Mouse (Mus musculus): Measurements from ENCODE around the gene Ctnna3.

Ctnna3 gene

GRCm38 (mm10) chr10:63689233-63689632, 259.3 kb downstream of the Ctnna3 start:
- DNase-seq (ENCODE audit: extremely low spot score, low read depth, low spot score), result no peak

- DNase-seq (ENCODE audit: extremely low spot score, low read depth, low spot score), result no peak
Observed at GRCm38 (mm10) chr10:63689651-63690050, 259.8 kb downstream of the Ctnna3 start.

- peak; percentile 18 for DNase-seq (ENCODE audit: extremely low spot score, low read depth, low spot score)
Observed at GRCm38 (mm10) chr10:63692039-63692438, 262.1 kb downstream of the Ctnna3 start.

GRCm38 (mm10) chr10:63710211-63710610, 280.3 kb downstream of the Ctnna3 start:
- no peak for DNase-seq (ENCODE audit: extremely low spot score, low read depth, low spot score)

- no peak for DNase-seq (ENCODE audit: extremely low spot score, low read depth, low spot score)
Observed at GRCm38 (mm10) chr10:63712530-63712929, 282.6 kb downstream of the Ctnna3 start.

- DNase-seq (ENCODE audit: extremely low spot score, low read depth, low spot score), result no peak
Observed at GRCm38 (mm10) chr10:63714151-63714550, 284.3 kb downstream of the Ctnna3 start.

DNA sequence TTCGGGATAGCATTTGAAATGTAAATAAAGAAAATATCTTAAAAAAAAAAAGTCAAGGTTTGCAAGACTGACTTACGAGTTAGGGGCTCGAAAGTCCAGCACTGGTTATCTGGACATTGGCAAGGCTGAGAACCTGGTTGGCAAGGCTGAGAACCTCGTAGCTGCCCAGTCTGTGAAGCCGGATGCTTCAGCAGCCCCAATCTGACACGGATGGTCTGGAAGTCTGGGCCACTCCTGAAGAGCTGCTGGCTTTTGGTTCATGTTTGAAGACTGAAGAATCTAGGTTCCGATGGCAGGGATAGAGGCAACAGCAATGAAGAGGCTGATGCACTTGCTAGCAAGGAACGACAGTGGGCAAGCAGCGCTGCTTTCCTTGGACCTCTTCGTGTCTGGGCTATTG, 339.0 kb downstream of the Ctnna3 start:
- no peak for DNase-seq (ENCODE audit: extremely low spot score, low read depth, low spot score)

DNA sequence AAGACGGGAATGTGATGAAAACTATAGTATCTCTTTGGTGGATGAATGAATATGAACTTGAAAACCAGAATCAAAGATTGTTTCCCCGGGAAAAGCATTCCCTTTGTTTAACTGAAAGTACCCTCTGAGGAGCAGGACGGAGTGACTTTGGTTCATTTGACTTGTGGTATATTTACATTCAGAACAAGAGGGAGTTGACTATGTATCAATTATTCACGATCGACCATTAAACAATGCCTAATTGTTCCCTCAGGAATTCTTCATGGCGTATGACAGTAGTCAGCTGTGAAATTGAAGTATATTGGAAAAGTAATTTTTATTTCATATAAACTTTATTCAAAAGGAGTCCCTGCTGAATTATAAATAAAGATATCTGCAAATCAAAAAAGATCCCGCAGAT, 341.8 kb downstream of the Ctnna3 start:
- no peak for DNase-seq (ENCODE audit: extremely low spot score, low read depth, low spot score)

GRCm38 (mm10) chr10:63772074-63772473, 342.2 kb downstream of the Ctnna3 start:
- no peak for DNase-seq (ENCODE audit: extremely low spot score, low read depth, low spot score)

GRCm38 (mm10) chr10:63781948-63782347, 352.1 kb downstream of the Ctnna3 start:
- DNase-seq (ENCODE audit: extremely low spot score, low read depth, low spot score), result no peak

- no peak for DNase-seq (ENCODE audit: extremely low spot score, low read depth, low spot score)
Observed at GRCm38 (mm10) chr10:63784808-63785535, 355.1 kb downstream of the Ctnna3 start.

- no peak for DNase-seq (ENCODE audit: extremely low spot score, low read depth, low spot score)
Observed at GRCm38 (mm10) chr10:63786390-63786789, 356.5 kb downstream of the Ctnna3 start.

DNA sequence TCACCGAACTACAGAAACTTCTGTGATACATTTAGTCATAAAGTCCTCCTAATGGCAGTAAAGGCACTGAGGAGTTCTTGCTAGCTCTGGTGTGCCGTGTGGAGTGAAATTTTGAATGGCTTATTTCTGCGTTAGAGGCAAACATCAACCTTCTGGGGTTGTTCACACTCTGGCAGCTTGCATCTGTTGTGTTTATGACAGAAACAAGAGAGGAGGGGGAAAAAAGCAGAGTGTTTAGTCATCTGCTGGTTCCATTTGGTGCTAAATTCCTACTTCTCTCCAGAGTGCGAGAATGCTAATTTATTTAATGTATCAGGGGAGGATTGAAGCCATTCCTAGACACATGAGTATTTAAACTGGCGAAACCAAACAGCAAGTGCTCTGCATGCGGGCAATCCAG, 374.0 kb downstream of the Ctnna3 start:
- no peak for DNase-seq (ENCODE audit: extremely low spot score, low read depth, low spot score)

DNA sequence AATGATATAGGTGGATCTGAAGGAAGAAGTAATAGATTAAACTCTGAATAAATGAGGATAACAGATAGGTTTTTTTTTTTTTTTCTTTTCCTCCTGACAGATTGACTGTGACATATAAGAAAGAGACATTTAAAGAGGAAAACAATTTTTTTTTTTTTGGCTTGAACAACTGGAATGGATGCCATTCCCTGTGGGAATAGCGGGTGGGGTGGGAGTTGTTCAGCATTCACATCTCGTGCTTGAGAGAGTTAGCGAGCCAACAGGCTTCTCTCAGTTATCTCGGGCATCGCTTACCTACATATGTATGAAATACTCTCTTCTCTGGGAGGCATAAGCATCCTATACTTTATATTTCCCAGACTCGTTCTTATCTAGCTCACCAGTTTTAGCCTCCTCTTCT, 375.7 kb downstream of the Ctnna3 start:
- no peak for DNase-seq (ENCODE audit: extremely low spot score, low read depth, low spot score)

DNA sequence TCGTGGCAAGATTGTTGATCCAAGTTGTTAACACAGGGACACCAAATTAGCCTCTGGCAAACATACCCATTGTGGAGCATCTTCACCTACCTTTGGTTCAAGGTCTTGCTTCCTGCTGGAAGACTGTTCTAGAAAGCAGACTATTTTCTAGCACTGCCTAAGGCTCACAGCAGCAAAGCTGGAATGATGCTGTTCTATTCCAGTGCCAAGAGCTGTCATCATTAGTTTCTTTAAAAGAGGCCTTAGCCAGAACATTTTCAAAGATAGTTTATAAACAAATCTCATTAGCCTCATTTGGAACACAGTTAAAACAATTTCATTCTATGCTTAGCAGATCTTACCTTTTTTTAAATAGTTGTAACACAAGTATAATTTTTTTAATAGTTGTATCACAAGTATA, 376.4 kb downstream of the Ctnna3 start:
- DNase-seq (ENCODE audit: extremely low spot score, low read depth, low spot score), result no peak

DNA sequence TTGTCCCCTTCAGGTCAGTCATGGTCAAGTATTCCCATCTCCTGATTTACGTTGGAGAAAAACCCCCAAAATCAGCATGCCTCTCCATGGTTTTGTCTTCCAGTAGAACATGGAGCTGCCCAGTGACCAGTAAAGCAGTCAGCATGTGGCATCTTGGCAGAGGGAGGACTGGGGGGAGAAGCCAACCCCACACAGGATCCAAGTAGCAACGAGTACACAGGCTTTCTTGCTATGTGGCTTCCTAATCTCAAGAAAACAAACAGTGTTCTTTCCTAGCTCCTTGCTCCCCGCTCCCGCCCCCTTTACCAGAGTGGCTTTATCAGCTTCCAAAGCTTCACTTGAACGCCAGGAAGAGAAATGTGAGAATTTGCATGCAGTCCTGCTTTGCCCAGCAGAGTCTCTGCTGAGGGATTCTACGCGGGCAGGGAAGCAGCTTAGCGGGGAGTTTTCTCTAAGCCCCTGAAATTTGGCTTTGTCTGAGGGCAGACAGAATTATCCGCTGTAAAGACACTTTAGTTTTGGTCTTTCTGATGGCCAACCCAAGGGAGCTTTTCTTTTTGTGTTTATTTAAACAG, 380.2 kb downstream of the Ctnna3 start:
- no peak for DNase-seq (ENCODE audit: extremely low spot score, low read depth, low spot score)

DNA sequence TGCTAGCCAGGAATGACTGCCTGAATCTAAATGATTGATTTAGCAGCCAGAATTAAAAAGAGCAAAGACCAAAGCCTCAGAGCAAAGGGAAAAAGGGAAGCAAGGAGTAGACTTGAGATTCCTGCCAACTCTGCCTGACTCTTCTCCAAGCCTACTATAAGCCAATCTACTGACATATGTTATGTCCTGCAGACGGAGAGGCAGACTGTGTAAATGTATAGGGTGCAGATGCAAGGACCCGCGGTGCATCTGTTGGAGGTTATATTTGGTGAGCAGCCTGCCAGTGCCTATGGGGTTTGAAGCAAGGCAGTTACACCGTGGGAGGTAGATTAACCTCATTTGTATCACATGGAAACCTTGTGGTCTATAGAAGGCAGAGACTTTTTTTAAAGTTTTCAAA, 409.1 kb downstream of the Ctnna3 start:
- DNase-seq (ENCODE audit: extremely low spot score, low read depth, low spot score), result no peak

DNA sequence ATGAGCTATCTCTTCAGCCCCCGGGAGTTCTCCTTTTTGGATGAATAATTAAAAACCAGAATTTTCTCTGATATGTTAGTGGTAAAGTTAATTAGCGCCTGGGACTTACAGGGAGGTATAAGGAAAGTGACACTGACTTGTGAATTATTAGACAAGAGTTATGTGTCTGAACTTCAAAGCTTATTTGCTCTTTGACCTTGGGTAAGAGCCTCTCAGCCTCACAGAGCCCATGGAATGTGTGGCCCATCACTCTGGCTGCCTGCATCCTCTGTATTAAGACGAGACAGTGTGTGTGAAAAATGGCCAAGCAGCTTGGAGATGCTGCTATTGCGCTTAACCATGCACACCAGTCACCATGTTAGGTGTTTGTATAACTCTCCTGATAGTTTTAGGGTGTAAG, 422.0 kb downstream of the Ctnna3 start:
- no peak for DNase-seq (ENCODE audit: extremely low spot score, low read depth, low spot score)

GRCm38 (mm10) chr10:63869123-63869522, 439.2 kb downstream of the Ctnna3 start:
- no peak for DNase-seq (ENCODE audit: extremely low spot score, low read depth, low spot score)

GRCm38 (mm10) chr10:63880462-63880903, 450.6 kb downstream of the Ctnna3 start:
- no peak for DNase-seq (ENCODE audit: extremely low spot score, low read depth, low spot score)

- DNase-seq (ENCODE audit: extremely low spot score, low read depth, low spot score), result no peak
Observed at GRCm38 (mm10) chr10:63886449-63887088, 456.7 kb downstream of the Ctnna3 start.

- DNase-seq (ENCODE audit: extremely low spot score, low read depth, low spot score), result no peak
Observed at GRCm38 (mm10) chr10:63894612-63895011, 464.7 kb downstream of the Ctnna3 start.
